Mouse (Mus musculus): ENCODE results near the gene Zfp385c. TPM values are rescaled to one million over a fixed set of nuclear protein-coding genes. Genes with fewer than 3 reads are reported as not detected.
"Not testable (repeated sequence)": the region's sequence is repeated elsewhere in the genome, so short reads cannot be mapped to it uniquely, and the experiment has no call there.

The Zfp385c gene
- total RNA-seq, 2 experiments from 2014 or later = 0.10 to 0.16 TPM

DNA sequence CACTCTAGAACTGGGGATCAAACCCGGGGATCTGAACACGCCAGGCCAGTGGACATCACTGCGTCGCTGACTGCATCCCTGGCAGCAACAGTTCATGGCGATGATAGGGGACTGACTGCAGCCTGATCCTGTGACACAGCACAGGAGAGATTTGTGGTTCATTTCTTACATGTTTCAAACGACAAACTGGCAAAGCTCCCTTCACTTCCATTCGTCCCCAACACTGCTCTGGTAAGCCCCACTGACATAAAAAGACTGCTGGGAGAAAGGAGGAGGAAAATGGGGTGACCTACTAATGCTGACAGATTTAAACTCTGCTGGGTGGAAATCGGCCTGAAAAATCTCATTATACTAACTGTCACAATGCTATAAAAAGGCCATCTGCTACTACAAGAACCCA lies 88.4 kb downstream of the Zfp385c start:
- no peak for DNase-seq (ENCODE audit: low spot score in 2 of 2)

DNA sequence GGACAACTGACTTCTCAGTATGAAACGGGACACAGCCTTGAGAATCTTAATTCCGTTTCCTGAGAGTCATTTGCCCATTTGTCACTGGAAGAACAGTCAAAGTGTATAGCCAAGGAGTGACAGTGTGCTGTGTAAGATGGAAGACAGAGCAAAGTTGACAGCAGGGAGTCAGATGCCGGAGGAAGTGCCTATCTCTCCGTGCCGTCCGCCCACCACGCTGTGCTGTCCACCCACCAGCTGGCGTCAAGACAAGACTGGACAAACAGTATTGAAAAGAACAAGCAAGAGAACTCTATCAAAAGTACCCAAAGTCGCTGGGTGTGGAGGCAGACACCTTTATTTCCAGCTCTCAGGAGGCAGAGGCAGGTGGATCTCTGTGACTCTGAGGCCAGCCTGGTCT lies 89.1 kb downstream of the Zfp385c start:
- no peak for DNase-seq (ENCODE audit: low spot score in 2 of 2)

GRCm38 (mm10) chr11:100601372-100601771 lies 90.9 kb downstream of the Zfp385c start:
- no peak for DNase-seq (ENCODE audit: low spot score in 2 of 2)

- no peak for DNase-seq (ENCODE audit: low spot score in 2 of 2)
Measured at GRCm38 (mm10) chr11:100598074-100598473, 94.2 kb downstream of the Zfp385c start.

DNA sequence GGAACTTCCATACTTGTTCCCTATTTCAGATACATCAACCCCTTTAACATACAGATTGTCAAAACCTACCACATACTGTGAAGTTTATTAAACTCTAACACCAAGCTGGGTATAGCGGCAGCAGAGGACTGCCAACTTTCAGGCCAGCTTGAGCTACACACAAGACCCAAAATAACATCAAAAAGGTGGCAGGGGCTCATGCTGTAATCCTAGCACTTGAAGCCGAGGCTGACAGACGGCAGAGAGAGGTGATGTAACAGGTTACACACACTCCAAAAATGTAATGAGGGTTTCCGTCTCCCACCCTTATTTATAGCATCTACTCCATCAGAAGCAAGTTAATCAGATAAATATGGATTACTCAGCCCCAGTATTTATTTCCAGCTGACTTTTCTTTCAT lies 96.7 kb downstream of the Zfp385c start:
- no peak for DNase-seq (ENCODE audit: low spot score in 2 of 2)

GRCm38 (mm10) chr11:100594608-100595007 lies 97.6 kb downstream of the Zfp385c start:
- DNase-seq (ENCODE audit: low spot score in 2 of 2) = no peak

GRCm38 (mm10) chr11:100592346-100593046 lies 99.8 kb downstream of the Zfp385c start:
- DNase-seq (ENCODE audit: low spot score in 2 of 2) = no peak

DNA sequence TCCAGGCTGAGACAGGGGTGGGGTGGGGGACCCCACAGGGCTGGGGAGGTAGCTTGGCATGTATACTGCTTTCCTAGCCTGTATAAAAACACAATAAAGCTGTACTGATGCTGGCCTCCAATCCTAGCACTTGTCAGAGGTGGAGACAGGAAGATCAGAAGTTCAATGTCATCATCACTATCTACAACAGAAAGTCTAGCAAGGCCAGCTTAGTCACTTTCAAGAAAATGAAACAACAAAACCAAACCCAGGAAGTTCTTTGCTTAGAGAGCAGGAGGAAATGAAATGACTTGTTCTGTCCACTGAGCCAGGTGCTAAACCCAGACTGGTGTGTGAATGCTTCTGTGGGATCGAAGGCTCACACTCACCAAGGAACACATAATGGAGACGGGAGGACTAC lies 103.8 kb downstream of the Zfp385c start:
- DNase-seq (ENCODE audit: low spot score in 2 of 2) = no peak

- DNase-seq (ENCODE audit: low spot score in 2 of 2) = no peak
Measured at GRCm38 (mm10) chr11:100585148-100585547, 107.1 kb downstream of the Zfp385c start.

GRCm38 (mm10) chr11:100584561-100584961 lies 107.7 kb downstream of the Zfp385c start:
- no peak for DNase-seq (ENCODE audit: low spot score in 2 of 2)

DNA sequence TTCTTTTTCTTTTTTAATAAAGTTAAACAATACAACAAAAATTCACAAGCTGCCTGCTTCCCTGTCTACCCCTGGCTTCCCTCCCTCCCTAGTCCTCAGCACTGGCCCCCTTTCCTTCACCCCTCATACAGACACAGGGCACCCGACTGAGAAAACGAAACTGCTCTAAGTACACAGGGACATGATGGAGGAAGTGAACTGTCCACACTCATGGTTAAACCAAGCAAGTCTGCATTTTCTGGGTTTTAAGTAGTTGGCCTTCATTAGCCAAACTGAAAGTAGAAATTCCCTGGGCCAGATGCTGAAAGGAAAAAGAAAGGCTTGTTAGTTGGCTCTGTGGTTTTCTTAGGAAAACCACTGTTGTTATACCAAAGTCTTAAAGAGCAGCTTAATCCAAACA lies 109.4 kb downstream of the Zfp385c start:
- no peak for DNase-seq (ENCODE audit: low spot score in 2 of 2)

DNA sequence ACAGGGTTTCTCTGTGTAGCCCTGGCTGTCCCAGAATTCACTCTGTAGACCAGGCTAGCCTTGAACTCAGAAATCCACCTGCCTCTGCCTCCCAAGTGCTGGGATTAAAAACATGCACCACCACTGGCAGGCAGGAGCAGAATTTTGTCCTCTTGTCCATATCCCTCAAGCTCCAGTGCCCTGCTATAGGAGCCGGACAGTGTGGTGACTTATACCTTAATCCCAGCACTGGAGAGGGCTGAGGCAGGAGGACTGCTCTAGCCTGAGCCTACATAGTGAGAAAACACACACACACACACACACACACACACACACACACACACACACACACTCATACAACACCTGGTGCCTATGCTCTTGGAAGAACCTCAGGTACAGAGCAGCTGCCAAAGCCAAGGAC lies 109.8 kb downstream of the Zfp385c start:
- DNase-seq (ENCODE audit: low spot score in 2 of 2) = not testable (repeated sequence)

DNA sequence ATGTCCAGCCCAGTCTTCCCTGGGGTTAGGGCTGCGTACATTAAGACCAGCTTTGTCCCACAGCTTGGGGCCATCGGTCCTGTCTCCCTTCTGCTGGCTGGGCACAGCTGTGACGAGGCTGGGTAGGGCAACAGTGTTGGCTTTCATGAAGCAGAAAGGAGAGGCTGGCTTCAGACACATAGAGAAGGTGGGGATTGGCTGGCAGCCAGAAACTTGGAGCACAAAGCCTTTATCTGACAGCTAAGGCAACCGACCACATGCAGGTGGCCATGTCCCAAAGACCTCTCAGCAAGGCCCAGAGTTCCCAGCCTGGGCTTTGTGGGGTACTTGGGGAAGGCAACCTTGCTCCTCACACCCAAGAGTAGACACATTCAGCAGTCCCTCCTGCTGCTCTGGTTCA lies 110.5 kb downstream of the Zfp385c start:
- no peak for DNase-seq (ENCODE audit: low spot score in 2 of 2)

- DNase-seq (ENCODE audit: low spot score in 2 of 2) = no peak
Measured at GRCm38 (mm10) chr11:100580275-100580674, 112.0 kb downstream of the Zfp385c start.

DNA sequence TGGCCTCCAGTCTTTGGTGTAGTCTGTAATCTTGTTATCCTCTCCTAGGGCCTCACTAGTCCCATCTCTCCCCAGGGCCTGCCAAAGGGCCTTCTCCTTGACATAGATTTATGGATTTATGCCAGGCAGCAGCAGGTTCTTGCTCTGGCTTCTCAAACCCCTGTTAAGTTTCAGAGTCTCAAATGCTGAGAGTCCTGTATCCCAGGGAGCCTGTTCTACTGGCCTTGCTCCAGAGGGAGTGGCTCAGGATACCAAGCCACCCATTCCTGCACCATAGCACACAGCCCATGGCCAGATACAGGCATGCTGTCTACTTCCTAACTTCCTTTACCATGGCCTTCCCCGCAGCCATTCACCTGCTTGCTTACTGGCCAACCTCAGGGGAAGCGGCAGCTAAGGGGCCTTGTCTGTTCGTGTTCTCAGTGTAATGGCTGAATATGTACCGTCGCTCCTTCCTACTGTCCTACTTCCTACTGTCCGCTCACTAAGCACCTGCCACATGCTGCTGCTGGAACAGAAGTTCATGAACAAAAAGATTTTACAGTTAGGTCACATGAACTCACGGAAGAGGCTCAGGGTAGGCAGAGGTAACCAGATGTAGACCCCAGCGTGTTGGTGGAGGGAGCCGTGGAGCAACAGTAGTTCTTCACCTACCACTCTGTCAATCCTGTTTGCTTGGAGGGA lies 113.0 kb downstream of the Zfp385c start:
- no peak for DNase-seq (ENCODE audit: low spot score in 2 of 2)

DNA sequence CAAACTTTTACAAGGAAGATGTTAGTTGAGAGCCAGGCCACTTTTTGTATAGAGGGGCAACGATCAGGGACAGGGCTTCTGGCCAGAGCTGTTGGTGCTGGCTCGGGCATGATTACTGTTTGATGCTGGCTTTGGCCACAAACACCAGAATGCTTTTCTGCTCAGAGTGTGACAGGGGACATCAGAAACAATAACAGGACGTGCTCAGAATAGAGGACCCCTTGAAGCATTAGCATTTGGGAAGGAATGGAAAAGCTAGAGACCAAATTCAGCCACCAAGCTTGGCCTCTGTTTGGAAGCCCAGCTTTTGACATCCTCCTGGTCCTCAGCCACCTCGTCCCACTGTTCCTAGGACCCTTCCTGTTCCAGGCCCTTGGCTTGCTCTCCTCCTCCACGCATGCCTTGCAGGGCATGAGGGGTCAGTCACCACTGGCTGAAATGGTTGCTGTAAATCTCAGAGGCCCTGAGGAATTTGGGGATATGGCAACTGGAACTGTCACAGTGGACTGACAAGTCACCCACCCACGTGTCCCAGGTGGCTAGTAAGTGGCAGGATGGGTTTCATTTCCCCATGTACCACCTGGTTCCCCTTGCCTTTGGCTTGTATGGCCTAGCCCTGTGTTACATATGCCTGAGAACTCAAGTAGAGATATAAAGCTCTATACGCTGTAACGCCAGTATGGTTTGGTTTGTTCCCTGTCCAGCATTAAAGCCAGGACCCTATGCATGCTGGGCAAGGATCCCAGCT lies 114.2 kb downstream of the Zfp385c start:
- no peak for DNase-seq (ENCODE audit: low spot score in 2 of 2)

Other genes starting within 250 kb of the Zfp385c start
- 10 to 100 TPM; 51.5 to 58.3 TPM for gene Klhl11, start 219.7 kb downstream of the Zfp385c start, total RNA-seq (2021)
- 1,000 to 10,000 TPM; 1,875 to 2,782 TPM for gene Acly, start 164.5 kb downstream of the Zfp385c start, total RNA-seq (2021)
- 10 to 100 TPM in 1 of 2 experiments, 1 to 10 TPM in 1; 8.8 to 18.8 TPM for gene Ttc25, start 146.8 kb downstream of the Zfp385c start, total RNA-seq (2021)
- gene Cnp, start 117.6 kb downstream of the Zfp385c start, total RNA-seq (2021) = 10 to 100 TPM; 33.2 to 40.6 TPM
- 10 to 100 TPM; 31.2 to 31.8 TPM for gene Nkiras2, start 73.2 kb downstream of the Zfp385c start, total RNA-seq (2021)
- gene Dnajc7, start 72.3 kb downstream of the Zfp385c start, total RNA-seq (2021) = 100 to 1,000 TPM; 210 to 238 TPM
- gene Dhx58, start 11.8 kb upstream of the Zfp385c start, total RNA-seq (2021) = 10 to 100 TPM; 33.1 to 33.4 TPM
- gene Kat2a, start 20.0 kb upstream of the Zfp385c start, total RNA-seq (2021) = 10 to 100 TPM; 32.0 to 43.8 TPM
- gene Hspb9, start 21.4 kb upstream of the Zfp385c start, total RNA-seq (2021) = not detected
- gene Rab5c, start 45.8 kb upstream of the Zfp385c start, total RNA-seq (2021) = 100 to 1,000 TPM; 189 TPM
- under 1 TPM; 0.10 to 0.16 TPM for gene Kcnh4, start 67.5 kb upstream of the Zfp385c start, total RNA-seq (2021)
- gene Hcrt, start 70.5 kb upstream of the Zfp385c start, total RNA-seq (2021) = not detected
- gene Ghdc, start 78.5 kb upstream of the Zfp385c start, total RNA-seq (2021) = 10 to 100 TPM; 17.8 to 21.4 TPM
- 10 to 100 TPM; 40.1 to 74.3 TPM for gene Stat5b, start 158.3 kb upstream of the Zfp385c start, total RNA-seq (2021)
- 10 to 100 TPM; 28.0 to 29.3 TPM for gene Stat5a, start 166.9 kb upstream of the Zfp385c start, total RNA-seq (2021)
- 100 to 1,000 TPM in 1 of 2 experiments, 10 to 100 TPM in 1; 87.0 to 102 TPM for gene Stat3, start 247.1 kb upstream of the Zfp385c start, total RNA-seq (2021)

All from adrenal gland, adult 18-20 months (tissue).